Mouse (Mus musculus) G1E (cell line): Measurements from ENCODE around the gene Actr1b.

ENCODE experiments used
- CTCF ChIP-seq: IDR thresholded peaks from 2 replicates; pipeline ENCODE4 v1.5.1; 2012; ENCODE audit warnings: low read depth, low read length, inconsistent platforms, mixed read lengths
- GATA2 ChIP-seq: IDR thresholded peaks from 2 replicates; pipeline ENCODE4 v1.6.1; 2012; ENCODE audit warnings: low read depth, low read length, inconsistent platforms, borderline replicate concordance
- TAL1 ChIP-seq: conservative IDR thresholded peaks from 2 replicates; pipeline ENCODE4 v1.6.1; 2012; ENCODE audit warnings: low read depth, low read length, inconsistent platforms, mixed read lengths

DNA sequence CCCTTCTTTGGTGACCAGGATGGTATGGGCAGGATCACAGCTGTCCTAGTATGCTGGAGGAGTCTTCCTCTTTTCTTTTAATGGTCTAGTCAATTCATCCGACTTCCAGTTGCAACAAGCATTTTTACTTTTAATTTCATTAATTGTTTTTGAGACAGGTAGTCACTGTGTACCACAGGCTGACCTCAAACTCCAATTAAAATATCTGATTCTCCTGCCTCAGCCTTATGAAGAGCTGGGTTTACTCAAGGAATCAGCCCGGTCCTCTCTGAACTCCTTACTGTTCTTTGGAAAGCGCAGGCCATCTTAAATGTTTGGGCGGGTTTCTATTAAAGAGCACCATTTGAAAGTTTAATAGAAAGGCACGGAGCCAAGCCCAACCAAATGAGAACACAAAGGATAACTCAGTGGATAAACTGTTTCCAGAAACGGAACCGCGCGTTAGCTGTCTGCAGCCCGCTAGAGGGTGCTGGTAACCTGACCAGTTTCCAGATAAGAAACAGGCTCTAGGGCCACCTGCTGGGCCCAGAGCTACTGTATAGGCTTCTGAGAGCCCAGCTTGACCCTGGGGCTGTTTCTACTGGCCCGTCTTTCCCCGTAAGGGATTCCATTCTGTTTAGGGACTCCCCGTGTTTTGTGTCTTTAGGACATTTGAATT, 30.3 kb downstream of the Actr1b start:
- TF ChIP-seq GATA2: no peak
- TF ChIP-seq CTCF: 0 out of 2 replicates have a peak, but pooled peaks have one; percentile 21
- TF ChIP-seq TAL1: no peak
